Mouse (Mus musculus) brain, embryonic 14.5 days (tissue): Measurements from ENCODE around the gene Cdc123.

Source experiments
- CTCF ChIP-seq: fragments of 200-500 bp; IDR thresholded peaks from 2 replicates; pipeline ENCODE4 v1.5.1; 2012; ENCODE audit warnings: inconsistent platforms, mild to moderate bottlenecking, moderate library complexity, borderline replicate concordance; ENCODE audit not compliant: insufficient read depth, insufficient read length; ENCODE audit errors: extremely low read depth
- POLR2A ChIP-seq: fragments of 200-500 bp; IDR thresholded peaks from 2 replicates; pipeline ENCODE4 v1.6.1; 2012; ENCODE audit warnings: mild to moderate bottlenecking, inconsistent platforms, borderline replicate concordance; ENCODE audit not compliant: poor library complexity, insufficient read depth, insufficient read length, severe bottlenecking; ENCODE audit errors: extremely low read depth

- TF ChIP-seq CTCF (no peak), POLR2A (no peak)
These were observed 51.2 kb downstream of the Cdc123 start for GRCm38 (mm10) chr2:5793771-5794170.
